Mouse (Mus musculus): ENCODE measurements around the gene Hnrnph1. TPM values are rescaled to one million over a fixed set of nuclear protein-coding genes. Genes with fewer than 3 reads are reported as not detected.

Gene Hnrnph1
- total RNA-seq, 2 experiments from 2014 or later: 235 to 246 TPM

DNA sequence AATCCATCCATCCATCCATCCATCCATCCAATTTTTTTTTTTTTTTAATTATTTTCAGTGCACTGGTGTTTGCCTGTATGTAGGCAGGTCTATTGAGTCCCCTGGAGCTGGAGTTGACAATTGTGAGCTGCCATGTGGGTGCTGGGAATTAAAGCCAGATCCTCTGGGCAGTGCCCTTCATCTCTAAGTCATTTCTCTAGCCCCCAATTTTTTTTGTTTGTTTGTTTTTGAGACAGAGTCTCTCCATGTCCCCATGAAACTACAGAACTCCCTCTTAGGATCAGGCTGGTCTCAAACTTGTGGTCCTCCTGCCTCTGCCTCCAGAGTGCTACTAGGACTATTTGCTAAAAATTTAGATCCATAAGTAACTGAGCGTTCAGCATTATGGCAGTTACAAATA, 4.9 kb upstream of the Hnrnph1 start:
- DNase-seq (ENCODE audit: low spot score in 2 of 2): no peak

DNA sequence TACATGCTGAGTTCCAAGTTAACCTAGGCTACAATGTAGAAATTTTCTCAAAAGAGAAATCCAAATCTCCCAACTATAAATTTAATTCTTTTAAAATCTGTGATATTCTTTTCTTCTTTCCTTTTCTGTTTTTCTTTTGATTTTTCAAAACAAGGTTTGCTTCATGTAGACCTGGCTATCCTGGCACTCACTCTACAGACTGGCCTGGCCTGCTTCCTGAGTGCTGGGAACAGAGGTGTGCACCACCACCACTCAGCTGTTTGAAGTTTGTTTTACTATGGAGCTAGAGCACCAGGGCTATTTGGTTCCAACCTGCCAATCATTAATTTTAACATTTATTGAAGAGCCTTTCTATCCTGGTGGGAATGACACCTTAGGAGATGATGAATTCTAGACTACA, 3.7 kb upstream of the Hnrnph1 start:
- DNase-seq (ENCODE audit: low spot score in 2 of 2): no peak

DNA sequence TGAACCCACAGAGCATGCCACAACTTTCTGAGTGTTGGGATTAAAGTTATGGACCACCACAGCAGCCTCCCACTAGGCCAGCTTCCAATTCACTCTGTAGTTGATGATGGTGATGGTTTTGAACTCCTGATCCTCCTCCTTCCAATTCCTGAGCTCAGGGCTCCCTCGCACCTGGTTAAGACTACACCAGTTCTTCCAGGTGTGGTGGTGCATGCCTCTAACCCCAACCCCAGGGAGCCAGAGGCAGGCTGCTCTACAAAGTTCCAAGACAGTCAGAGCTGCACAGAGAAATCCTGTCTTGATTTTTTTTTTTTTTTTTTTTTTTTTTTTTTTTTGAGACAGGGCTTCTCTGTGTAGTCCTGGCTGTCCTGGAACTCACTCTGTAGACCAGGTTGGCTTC, 3.2 kb upstream of the Hnrnph1 start:
- no peak for DNase-seq (ENCODE audit: low spot score in 2 of 2)

DNA sequence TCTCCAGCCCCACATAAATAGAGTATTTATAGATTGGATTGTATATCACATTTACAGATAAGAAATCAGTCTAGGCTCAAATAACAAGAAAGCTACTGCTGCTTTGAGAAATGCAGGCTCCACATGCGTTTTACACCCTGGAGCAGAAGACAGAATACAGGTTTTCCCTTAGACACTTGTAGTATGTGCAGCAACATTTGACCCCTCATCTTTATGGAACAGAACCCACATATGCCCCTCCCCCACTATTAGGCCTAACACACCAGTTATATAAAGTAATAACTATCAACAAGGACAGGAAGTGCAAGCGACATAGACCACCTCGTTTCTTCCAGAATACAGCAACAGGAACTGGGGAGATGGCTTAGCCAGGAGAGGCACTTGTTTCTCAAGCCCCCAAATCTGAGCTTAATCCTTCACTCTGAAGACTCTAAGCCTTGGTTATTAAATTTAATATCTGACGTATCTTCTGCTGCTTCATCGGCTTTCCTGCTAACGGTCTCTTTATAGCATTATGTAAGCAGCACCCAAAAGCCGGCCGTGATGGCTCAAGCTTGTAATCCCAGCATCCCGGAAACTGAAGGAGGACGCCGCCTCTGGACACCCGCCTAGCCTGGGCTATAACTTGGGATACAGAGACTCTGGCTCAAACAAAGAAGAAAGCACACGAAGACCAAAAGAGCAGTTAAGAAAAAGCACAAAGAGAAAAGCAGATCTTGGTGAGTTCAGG, 2.3 kb upstream of the Hnrnph1 start:
- DNase-seq (ENCODE audit: low spot score in 2 of 2): no peak

DNA sequence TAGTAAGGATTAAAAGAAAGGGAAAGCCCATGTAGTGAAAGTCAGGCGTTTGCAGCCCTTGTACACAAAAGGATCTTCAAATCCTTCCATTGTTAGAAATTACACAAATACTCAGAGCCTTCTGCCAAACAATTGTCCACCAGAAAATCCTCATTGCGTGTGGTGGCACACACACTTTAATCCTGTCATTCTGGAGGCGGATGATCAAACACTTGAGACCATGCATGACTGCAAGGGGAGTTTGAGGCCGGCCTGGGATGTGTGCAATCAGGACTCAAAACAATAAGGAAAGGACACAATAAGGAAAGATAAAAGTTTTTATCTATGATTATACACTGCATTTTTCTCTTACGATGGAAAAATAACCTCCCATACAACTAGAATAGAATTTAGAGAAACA, 1.4 kb upstream of the Hnrnph1 start:
- no peak for DNase-seq (ENCODE audit: low spot score in 2 of 2)

DNA sequence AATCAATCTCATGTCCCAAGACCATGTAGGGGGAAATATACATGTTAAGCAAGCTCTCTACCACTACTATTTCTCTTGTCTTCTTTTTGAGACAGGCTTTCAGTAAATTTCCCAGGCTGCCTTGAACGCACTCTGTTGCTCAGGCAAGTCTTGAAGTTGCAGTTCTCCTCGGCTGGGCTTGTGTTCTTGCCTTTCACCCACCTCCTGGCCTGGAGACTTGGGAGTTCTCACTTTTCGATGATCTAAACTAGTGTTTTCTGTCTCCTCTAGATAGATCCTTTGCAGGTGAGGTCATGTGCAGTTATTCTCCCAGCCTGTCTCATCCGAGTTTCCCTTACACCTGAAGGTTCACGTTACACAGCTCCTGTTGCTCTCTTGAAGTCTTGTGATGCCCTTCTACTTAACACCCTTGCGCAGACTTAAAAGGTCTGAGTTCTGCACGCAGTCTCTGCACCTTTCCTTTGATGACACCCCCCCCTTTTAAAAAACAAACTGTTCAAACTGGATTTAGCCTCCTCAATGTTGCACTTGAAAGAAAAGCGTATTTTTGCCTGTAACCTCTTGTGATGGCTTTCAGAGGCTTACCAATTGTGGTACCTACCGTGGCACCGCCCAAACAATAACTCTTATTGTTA, 517 bp upstream of the Hnrnph1 start:
- DNase-seq (ENCODE audit: low spot score in 2 of 2): no peak

DNA sequence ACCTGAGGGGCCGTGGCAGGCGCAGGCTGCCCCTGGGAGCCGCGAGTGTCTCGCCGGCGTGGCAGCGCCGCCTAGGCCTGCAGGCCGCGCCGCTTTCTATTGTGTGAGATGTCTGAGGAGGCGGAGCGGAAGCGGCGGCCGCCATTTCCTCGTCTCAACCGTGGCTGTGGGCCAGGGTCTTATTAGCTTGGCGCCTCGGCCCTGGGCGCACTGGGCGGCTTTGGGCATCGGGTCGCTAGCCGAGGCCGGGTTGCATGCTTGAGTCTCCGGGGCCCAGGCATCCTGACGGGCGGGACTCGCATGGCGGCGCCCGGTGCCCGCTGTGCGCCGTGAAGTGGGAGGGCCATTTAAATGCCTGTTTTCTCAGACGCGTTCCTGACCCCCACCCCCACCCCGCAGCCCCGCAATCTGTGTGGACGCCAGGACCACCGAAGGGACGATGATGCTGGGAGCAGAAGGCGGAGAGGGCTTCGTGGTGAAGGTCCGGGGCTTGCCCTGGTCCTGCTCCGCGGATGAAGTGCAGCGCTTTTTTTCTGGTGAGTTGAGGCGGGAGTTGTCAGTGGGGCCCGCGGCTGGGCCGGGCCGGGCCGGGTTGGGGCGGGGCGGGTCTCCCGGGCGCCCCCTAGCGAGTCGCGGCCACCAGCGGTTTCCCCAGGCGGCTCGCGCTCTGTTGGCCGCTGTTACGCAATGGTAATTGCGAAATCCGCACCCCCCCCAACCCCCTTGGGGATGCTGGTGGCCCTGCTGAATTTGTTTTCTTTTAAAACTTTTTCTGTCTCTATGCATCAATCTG, 1.3 kb downstream of the Hnrnph1 start:
- peak; percentile 76 to 80 for DNase-seq (ENCODE audit: low spot score in 2 of 2)

DNA sequence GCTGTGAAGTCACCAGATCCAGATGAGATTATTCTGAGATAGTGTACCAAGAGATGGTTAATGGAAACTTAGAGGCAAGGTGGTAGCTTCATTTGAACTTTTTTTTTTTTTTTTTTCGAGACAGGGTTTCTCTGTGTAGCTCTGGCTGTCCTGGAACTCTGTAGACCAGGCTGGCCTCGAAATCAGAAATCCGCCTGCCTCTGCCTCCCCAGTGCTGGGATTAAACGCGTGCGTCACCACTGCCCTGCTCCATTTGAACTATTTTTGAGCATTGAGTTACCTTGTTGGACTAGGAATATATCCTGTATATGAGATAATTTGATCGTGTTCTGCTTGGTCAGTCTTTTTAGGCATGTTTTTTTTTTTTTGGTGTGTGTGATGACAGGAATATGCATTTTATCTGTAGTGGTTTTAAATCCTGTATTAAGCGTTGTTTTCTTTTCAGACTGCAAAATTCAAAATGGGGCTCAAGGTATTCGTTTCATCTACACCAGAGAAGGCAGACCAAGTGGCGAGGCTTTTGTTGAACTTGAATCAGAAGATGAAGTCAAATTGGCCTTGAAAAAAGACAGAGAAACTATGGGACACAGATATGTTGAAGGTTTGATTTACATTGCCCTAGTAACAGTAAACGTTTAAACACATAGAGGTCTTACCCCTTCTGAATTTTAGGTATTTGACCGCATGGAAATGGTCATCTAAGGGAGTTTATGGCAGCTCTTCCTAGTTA, 2.4 kb downstream of the Hnrnph1 start:
- DNase-seq (ENCODE audit: low spot score in 2 of 2): no peak

DNA sequence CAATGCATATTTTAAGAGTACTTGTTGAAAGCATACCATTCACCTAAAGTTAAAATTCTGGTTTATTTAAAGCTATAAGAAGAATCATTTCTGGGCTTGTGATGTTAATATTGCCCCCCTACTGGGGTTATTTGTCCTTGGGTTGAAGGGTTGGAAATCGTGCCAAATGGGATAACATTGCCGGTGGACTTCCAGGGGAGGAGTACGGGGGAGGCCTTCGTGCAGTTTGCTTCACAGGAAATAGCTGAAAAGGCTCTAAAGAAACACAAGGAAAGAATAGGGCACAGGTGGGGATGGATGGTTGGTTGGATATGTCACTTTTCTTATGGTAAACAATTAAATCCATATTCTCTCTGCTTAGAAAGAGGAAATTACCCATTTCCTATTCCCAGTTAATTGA, 4.5 kb downstream of the Hnrnph1 start:
- DNase-seq (ENCODE audit: low spot score in 2 of 2): no peak

DNA sequence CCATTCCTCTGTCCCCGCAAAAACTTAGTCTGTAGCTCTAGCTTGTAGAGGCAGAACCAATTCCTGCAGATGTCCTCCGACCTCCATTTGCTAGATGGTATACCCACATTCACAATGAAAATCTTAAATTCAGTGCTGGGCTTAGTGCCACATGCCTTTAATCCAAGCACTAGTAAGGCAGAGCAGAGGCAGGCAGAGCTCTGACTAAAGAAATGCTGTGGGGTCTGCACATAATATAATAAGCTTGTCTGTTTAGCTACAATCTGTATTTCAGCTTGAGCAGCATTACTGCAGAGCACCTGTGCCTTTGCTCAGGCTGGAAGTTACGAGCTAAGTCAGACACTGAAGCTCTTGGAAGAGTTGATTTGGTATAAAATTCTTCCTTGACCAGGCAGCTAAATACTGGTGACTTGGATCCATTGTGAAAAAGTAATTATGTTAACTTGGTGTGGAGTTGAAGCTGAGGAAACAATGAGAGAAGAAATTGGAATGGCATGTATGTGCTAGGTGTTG, 10.4 kb downstream of the Hnrnph1 start:
- DNase-seq (ENCODE audit: low spot score in 2 of 2): no peak

DNA sequence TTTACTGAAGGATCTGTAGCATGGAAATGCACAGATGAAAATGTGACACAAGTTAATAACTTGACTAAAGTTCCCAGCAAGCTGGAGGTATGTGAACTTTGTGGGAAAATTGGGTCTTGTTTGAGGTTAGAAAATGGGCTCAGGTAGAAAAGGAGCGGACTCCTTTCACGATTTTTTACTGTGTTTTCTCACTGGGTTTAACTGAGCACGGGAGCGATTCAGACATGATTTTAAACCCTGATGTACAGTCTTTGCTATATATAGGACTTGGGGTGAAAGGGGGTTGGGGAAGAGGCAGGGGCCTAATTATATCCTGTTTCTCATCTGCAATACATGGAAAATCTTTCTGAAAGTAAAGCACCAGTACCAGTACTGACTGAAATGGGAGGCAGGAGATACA, 10.9 kb downstream of the Hnrnph1 start:
- no peak for DNase-seq (ENCODE audit: low spot score in 2 of 2)

DNA sequence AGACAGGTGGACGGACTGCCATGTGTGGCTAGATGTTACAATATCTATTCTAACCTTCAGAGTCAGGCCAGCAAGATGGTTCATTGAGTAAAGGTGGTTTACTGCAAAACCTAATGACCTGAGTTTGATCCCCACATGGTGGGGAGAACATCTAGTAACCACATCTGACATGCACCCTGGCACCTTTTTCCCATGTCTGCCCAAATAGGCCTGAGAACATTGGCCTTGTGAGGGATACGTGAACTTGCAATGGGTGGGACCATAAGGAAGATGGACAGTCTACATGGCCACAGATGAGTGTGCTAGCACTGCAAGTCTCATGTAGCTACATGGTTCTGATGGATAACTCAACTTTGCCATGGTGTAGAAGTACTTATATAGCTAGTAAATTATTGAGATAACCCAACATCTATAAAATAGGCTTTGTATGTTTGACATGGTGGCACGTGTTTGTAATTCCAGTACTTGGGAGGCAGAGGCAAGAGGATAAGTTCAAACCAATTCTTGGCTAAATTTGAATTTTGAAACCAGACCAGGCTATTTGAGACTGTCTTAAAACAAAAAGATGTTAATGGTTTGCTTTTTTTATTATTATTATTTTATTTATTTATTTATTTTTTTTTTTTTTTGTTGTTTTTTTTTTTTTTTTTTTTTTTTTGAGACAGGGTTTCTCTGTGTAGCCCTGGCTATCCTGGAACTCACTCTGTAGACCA, 11.6 kb downstream of the Hnrnph1 start:
- no peak for DNase-seq (ENCODE audit: low spot score in 2 of 2)

DNA sequence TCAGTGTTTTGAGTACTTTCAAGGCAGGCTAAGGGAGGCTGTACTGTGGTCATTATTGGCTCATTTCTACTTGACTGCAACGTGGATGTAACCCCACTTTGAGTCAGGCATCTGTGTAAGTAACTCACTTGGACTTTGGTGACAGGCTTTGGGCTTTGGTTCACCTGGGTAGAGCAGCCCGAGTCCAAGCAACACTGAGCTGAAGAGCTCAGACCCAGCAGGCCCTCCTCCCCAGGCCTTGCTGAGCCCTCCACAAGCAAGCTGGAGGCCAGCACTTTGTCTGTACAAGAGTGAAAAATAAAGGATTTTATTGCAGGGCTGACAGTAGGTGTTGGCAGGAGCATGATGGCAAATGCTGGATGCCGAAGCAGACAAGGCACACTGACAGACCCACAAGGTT, 12.2 kb downstream of the Hnrnph1 start:
- no peak for DNase-seq (ENCODE audit: low spot score in 2 of 2)

DNA sequence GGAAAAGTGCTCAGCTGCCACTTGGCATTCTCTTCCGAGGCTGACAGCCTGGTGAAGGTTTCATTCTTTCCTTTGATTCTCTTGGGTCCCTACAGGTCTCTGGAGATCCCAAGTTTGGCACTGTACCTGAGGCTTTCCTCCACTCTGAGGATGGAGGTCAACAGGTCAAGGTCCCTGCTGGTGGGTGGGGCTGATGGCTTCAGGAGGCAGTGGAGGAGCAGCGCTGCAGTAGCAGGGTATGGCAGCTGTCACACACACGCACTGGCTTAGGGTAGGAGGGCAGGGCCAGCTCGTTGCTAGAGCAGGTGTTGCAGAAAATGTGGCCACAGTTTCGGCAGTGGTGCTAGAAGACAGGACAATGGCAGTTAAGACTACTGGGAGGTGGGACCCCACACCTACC, 12.8 kb downstream of the Hnrnph1 start:
- DNase-seq (ENCODE audit: low spot score in 2 of 2): no peak

DNA sequence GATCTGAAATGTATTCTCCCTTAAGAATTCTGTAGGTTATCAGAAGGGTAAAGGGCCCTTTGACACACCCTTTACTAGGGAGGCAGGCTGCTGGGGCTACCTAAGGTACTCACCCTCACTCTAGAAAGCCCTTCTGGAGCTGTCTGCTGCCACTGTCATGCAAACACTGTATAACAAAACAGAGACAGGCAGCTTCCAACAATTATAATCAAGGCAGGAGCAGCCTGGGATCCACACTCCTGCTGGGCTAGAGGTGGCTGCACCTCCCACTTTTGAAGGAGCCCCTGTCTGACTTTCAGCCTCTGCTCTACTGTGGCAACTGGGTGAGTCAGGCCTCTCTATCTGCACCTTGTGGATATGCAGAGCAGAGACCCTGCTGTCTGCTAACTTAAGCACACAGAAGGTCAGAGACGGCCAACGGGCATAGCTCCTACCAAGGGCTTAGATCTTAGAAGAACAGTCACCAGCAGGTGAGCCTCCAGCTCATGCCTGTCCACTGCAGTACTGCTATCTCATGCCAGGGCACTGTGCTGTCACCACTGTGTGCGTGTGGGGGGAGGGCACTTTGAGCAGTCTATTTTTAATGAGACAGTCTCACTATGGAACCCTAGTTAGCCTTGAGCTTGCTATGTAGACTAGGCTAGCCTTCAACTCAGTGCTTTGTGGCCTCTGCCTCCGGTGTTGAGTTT, 14.6 kb downstream of the Hnrnph1 start:
- DNase-seq (ENCODE audit: low spot score in 2 of 2): no peak

DNA sequence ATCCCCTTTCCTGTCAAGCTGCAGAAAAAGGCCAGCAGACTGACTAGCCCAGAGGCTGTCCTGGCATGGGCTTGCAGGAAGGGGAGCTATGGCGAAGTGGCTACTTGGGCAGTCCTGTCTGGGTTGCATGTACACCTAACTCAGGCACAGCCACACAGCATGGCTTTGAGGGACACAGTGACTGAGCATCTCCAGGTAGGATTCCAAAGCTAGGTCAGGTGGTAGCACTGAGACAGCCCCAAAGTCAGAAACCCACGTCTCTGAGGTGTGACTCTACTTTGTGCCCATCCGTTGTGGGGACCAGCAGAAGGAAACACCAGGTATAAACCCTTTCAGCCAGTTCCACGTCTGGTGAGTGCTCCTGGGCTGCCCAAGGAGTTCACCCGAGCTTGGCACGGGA, 16.5 kb downstream of the Hnrnph1 start:
- DNase-seq (ENCODE audit: low spot score in 2 of 2): no peak

DNA sequence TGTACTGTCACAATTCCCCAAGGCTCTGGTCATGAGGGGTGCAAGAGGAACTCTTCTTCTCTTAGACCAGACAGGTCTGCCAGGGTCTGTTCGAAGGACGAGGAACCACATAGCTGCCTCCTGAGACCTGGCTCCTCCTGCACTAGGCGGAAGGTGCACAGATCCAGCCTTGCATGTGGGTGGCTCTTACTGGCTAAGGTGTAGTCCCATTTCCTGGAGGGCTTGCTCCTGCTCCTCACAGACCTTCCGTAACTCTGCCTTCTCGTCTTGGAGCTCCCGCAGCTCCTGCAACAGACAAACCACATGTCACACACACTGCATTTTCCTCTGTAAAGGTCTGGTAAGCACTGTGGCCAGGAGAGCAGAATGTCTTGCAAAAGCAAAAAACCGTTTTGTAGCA, 17.9 kb downstream of the Hnrnph1 start:
- DNase-seq (ENCODE audit: low spot score in 2 of 2): no peak

DNA sequence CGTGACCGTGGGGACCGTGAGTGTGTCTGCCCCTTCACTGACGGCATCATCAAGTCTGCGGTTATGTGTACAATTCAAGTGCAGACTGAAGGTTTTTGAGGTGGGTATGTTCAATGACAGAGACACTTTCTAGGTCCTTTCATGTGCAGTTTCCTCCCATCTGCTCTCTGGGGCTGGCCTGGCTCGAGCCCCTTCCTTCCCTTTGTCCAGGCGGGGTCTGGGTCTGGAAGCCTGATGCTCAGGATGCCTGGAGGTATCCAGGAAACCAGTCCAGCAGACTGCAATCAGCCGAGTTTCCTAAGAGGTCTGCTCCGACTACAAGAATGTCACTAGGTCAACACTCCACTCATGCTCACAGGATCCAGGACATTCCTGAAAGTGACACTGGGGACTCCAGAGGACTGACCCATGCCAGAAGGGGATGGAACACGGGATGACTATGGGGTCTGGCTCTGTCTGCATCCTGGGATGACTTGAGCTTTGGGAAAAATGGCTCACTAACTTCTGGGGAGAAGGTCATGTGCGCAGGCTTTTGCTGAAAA, 20.0 kb downstream of the Hnrnph1 start:
- no peak for DNase-seq (ENCODE audit: low spot score in 2 of 2)

DNA sequence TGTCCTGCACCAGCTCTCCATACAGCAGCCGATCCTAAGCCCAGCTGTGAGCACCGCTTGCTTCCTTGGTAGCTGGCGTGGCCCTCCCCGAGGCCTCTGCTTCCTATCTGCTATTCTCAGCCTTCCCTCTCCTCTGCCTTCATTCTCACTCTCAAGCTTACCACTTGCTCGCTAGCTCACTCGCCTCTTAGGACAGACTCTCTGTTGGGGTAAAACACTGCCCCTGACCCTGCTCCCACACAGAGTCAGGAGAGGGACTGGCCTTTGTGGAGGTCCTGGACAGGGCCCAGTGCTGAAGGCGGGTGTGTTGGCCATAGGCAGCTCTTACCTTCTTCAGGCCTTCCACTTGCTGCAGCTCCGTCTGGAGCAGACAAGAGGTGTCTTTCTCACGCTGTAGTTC, 20.5 kb downstream of the Hnrnph1 start:
- DNase-seq (ENCODE audit: low spot score in 2 of 2): no peak

DNA sequence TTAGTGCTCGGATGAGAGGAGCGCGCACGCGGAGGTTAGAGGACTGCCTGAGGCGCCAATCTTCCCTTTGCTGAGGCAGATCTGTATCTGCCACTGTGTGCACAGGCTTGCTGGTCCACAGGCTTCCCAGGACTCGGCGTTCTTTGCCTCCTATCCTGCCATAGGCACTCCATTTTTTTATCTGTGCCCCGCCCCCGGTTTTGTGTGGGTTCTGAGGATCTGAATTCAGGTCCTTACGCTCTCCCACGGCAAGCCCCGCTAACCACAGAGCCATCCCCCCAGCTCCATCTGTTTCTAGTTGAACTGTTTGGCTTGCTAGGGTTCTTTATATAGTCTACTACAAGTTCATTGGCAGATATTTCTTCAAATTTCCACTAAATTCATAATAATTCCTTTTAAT, 22.0 kb downstream of the Hnrnph1 start:
- no peak for DNase-seq (ENCODE audit: low spot score in 2 of 2)

Data from layer of hippocampus, postnatal 14 days (tissue).